Mouse (Mus musculus) MEL (cell line): Measurements from ENCODE around the gene Fgfr2. TPM values are rescaled to one million over a fixed set of nuclear protein-coding genes. Genes with fewer than 3 reads are reported as not detected.

Source experiments
- DNase-seq: peaks from one replicate; pipeline ENCODE4 v3.0.0; 2011; ENCODE audit warnings: low read depth, low spot score
- H3K27ac ChIP-seq: 2 replicates; pipeline ENCODE4 v1.5.1; 2012; ENCODE audit warnings: low read depth, mild to moderate bottlenecking, control low read depth, low read length, moderate library complexity; ENCODE audit not compliant: control insufficient read depth
- H3K27me3 ChIP-seq, 2 experiments: fragments of 150-350 bp in 1 of 2; sonication (generic) in 1 of 2; 2 replicates each; pipeline ENCODE4 v1.6.1; 2012; ENCODE audit warnings: low read length in 2 of 2, mild to moderate bottlenecking in 2 of 2, improper control_type of control experiment in 1 of 2, moderate library complexity in 1 of 2; ENCODE audit not compliant: insufficient read depth in 2 of 2, control insufficient read depth in 1 of 2
- H3K36me3 ChIP-seq, 2 experiments: 2 replicates each; pipeline ENCODE4 v1.6.1; 2012 to 2014; ENCODE audit warnings: low read length in 2 of 2, improper control_type of control experiment in 1 of 2, inconsistent platforms in 1 of 2, mild to moderate bottlenecking in 1 of 2; ENCODE audit not compliant: insufficient read depth in 2 of 2, control insufficient read depth in 1 of 2
- H3K4me1 ChIP-seq, 2 experiments: fragments of 150-350 bp in 1 of 2; sonication (generic) in 1 of 2; 2 replicates each; pipeline ENCODE4 v1.6.1; 2012; ENCODE audit warnings: low read length in 2 of 2, improper control_type of control experiment in 1 of 2, mild to moderate bottlenecking in 1 of 2; ENCODE audit not compliant: insufficient read depth in 2 of 2, control insufficient read depth in 1 of 2
- H3K4me3 ChIP-seq, 2 experiments: fragments of 150-350 bp in 1 of 2; sonication (generic) in 1 of 2; 2 replicates each; pipeline ENCODE4 v1.5.1; 2012; ENCODE audit warnings: low read depth in 2 of 2, low read length in 2 of 2, mild to moderate bottlenecking in 2 of 2, moderate library complexity in 2 of 2, control low read depth in 1 of 2, improper control_type of control experiment in 1 of 2; ENCODE audit not compliant: control insufficient read depth in 1 of 2, insufficient read depth in 1 of 2
- H3K79me2 ChIP-seq: 2 replicates; pipeline ENCODE4 v1.6.1; 2012; ENCODE audit warnings: mild to moderate bottlenecking, low read length, moderate library complexity; ENCODE audit not compliant: control insufficient read depth, poor library complexity, insufficient read depth
- H3K9ac ChIP-seq: 2 replicates; pipeline ENCODE4 v1.6.1; 2012; ENCODE audit warnings: low read depth, mild to moderate bottlenecking, control low read depth, low read length, moderate library complexity; ENCODE audit not compliant: control insufficient read depth, poor library complexity, severe bottlenecking
- H3K9me3 ChIP-seq: fragments of 150-350 bp; sonication (generic); replicated peaks from 2 replicates; pipeline ENCODE4 v1.6.1; 2012; ENCODE audit warnings: mild to moderate bottlenecking, low read length, improper control_type of control experiment, moderate library complexity; ENCODE audit not compliant: insufficient read depth
- CTCF ChIP-seq, 3 experiments: IDR thresholded peaks in 2 of 3; conservative IDR thresholded peaks in 1 of 3; 2 replicates each; pipeline ENCODE4 v1.5.1; 2011 to 2012; ENCODE audit warnings: low read length in 3 of 3, low read depth in 2 of 3, mild to moderate bottlenecking in 2 of 3, improper control_type of control experiment in 1 of 3, inconsistent platforms in 1 of 3, mixed read lengths in 1 of 3, moderate library complexity in 1 of 3; ENCODE audit not compliant: control insufficient read depth in 1 of 3, insufficient read depth in 1 of 3, poor library complexity in 1 of 3, severe bottlenecking in 1 of 3
- GABPA ChIP-seq: IDR thresholded peaks from 2 replicates; pipeline ENCODE4 v1.6.1; 2012; ENCODE audit warnings: low read depth, mild to moderate bottlenecking, inconsistent platforms, low read length, improper control_type of control experiment, moderate library complexity
- GATA1 ChIP-seq: IDR thresholded peaks from 2 replicates; pipeline ENCODE4 v1.6.1; 2011; ENCODE audit warnings: low read depth, low read length, improper control_type of control experiment
- HCFC1 ChIP-seq: IDR thresholded peaks from 2 replicates; pipeline ENCODE4 v1.6.1; 2012; ENCODE audit warnings: low read depth, mild to moderate bottlenecking, inconsistent platforms, low read length, improper control_type of control experiment, moderate library complexity
- MAFK ChIP-seq: IDR thresholded peaks from 2 replicates; pipeline ENCODE4 v1.6.1; 2011; ENCODE audit warnings: low read depth, mild to moderate bottlenecking, low read length, improper control_type of control experiment, borderline replicate concordance
- MAX ChIP-seq: IDR thresholded peaks from 2 replicates; pipeline ENCODE4 v1.6.1; 2011; ENCODE audit warnings: low read length, improper control_type of control experiment
- MXI1 ChIP-seq: IDR thresholded peaks from 2 replicates; pipeline ENCODE4 v1.6.1; 2011; ENCODE audit warnings: mild to moderate bottlenecking, low read depth, low read length, improper control_type of control experiment
- MYB ChIP-seq: IDR thresholded peaks from 2 replicates; pipeline ENCODE4 v1.6.1; 2011; ENCODE audit warnings: mild to moderate bottlenecking, low read depth, low read length, improper control_type of control experiment
- MYC ChIP-seq: IDR thresholded peaks from 2 replicates; pipeline ENCODE4 v1.6.1; 2011; ENCODE audit warnings: low read depth, mild to moderate bottlenecking, low read length, improper control_type of control experiment, moderate library complexity
- NELFE ChIP-seq: IDR thresholded peaks from 2 replicates; pipeline ENCODE4 v1.6.1; 2011; ENCODE audit warnings: low read depth, low read length, improper control_type of control experiment
- NRF1 ChIP-seq: IDR thresholded peaks from 2 replicates; pipeline ENCODE4 v1.6.1; 2014; ENCODE audit warnings: low read depth, mild to moderate bottlenecking, inconsistent platforms, low read length, improper control_type of control experiment, moderate library complexity; ENCODE audit not compliant: poor library complexity, insufficient read depth, severe bottlenecking
- POLR2A ChIP-seq, 2 experiments: IDR thresholded peaks; 2 replicates each; pipeline ENCODE4 v1.6.1; 2011 to 2012; ENCODE audit warnings: low read length in 2 of 2, mild to moderate bottlenecking in 2 of 2, control low read depth in 1 of 2, improper control_type of control experiment in 1 of 2, low read depth in 1 of 2, moderate library complexity in 1 of 2; ENCODE audit not compliant: control insufficient read depth in 1 of 2, insufficient read depth in 1 of 2, poor library complexity in 1 of 2
- POLR2AphosphoS2 ChIP-seq: IDR thresholded peaks from 2 replicates; pipeline ENCODE4 v1.6.1; 2011; ENCODE audit warnings: low read length, improper control_type of control experiment
- SIN3A ChIP-seq: IDR thresholded peaks from 2 replicates; pipeline ENCODE4 v1.6.1; 2012; ENCODE audit warnings: low read length, improper control_type of control experiment, inconsistent platforms
- SMC3 ChIP-seq: IDR thresholded peaks from 2 replicates; pipeline ENCODE4 v1.6.1; 2011; ENCODE audit warnings: low read depth, low read length, improper control_type of control experiment
- TBP ChIP-seq: IDR thresholded peaks from 2 replicates; pipeline ENCODE4 v1.8.0; 2011; ENCODE audit warnings: low read depth, low read length, improper control_type of control experiment
- TCF12 ChIP-seq: IDR thresholded peaks from 2 replicates; pipeline ENCODE4 v1.6.1; 2014; ENCODE audit warnings: low read depth, mild to moderate bottlenecking, inconsistent platforms, low read length, improper control_type of control experiment, moderate library complexity
- USF2 ChIP-seq, 2 experiments: IDR thresholded peaks; 2 replicates each; pipeline ENCODE4 v1.6.1; 2011 to 2012; ENCODE audit warnings: improper control_type of control experiment in 2 of 2, low read length in 2 of 2, borderline replicate concordance in 1 of 2, inconsistent platforms in 1 of 2, low read depth in 1 of 2, mild to moderate bottlenecking in 1 of 2; ENCODE audit not compliant: insufficient read depth in 1 of 2
- ZMIZ1 ChIP-seq: IDR thresholded peaks from 2 replicates; pipeline ENCODE4 v1.6.1; 2012; ENCODE audit warnings: low read depth, mild to moderate bottlenecking, inconsistent platforms, low read length, improper control_type of control experiment, moderate library complexity
- polyA plus RNA-seq, 2 experiments: library from polyadenylated mRNA; stranded (reverse) in 1 of 2; unstranded in 1 of 2; fragments of >175 nt in 1 of 2; fragments of >200 nt in 1 of 2; gene quantifications; 2 replicates each; pipeline versions ENCODE4 v1.2.1 to v1.2.4; 2012; ENCODE audit warnings: low replicate concordance in 2 of 2, low read depth in 1 of 2; ENCODE audit not compliant: insufficient read length in 2 of 2, insufficient read depth in 1 of 2, missing spikeins in 1 of 2
- total RNA-seq: library from RNA; depleted of rRNA; stranded (reverse); fragments of 300-350 nt; gene quantifications from 2 replicates; pipeline ENCODE4 v1.2.3, GENCODE M21; 2012

Gene Fgfr2
- total and polyA plus RNA-seq, 3 experiments = not detected

DNA sequence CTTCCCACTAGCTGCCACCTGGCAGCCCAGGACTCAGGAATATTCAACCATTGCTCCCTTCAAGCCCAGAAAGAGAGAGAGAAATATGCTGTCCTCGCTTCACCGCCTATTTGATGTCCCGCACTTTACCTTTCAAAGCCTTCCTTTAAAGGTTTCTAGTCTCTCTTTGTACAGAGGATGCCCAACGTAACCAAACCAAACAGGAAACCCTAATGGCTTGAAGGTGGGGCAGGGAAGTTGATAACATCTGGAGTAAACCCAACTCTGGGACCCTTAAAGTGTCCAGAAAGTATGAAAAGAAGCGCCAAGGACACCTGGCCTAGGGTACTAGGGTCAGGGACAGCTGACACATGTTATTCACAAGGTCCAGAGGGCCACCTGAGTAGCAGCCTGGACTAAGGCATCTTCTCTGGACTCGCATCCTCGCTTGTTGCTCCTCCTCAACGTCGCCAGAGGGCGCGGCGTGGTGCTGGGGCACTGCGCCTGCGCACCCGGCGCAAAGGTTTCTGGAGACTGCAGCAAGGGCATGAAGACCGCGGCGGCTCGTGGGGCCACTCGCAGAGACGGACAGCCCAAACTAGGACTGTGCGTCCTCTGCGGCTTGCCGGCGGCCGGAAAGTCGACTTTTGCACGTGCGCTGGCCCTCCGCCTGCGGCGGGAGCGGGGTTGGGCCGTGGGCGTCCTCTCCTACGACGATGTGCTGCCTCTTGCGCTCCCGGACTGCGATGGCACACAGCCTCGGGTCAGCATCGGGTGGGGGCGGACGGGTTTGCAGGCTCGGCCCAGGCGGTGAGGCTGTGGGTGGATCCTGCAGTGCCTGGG lies 1752.3 kb downstream of the Fgfr2 start, which contains the start of gene Pstk:
Pstk (plus strand) TSS at position 494 of the 822 bp plus-strand sequence.
- no peaks in the 10 kb centered on the region for H3K27me3 ChIP-seq
- H3K9me3 ChIP-seq = no peaks in the 10 kb centered on the region
- H3K4me1 ChIP-seq = peaks cover 2 to 16% of the 10 kb centered on the region in 2 experiments; a peak in 3 of 4 replicates
- peaks cover 0 to 15% of the 10 kb centered on the region in 2 experiments; a peak in 2 of 4 replicates for H3K36me3 ChIP-seq
- TF ChIP-seq TBP (no peak), CTCF (IDR thresholded peaks at IDR 0.05 in 2 of 3, conservative IDR thresholded peaks at IDR 0.05 in 1 of 3; ENCODE audit: control insufficient read depth in 1 of 3, insufficient read depth in 1 of 3, low read depth in 2 of 3, low read length in 3 of 3, poor library complexity in 1 of 3, severe bottlenecking in 1 of 3) (peak; percentile 69 to 86 (median 80)), MYC (peak; percentile 42; the same call in 1 of the 2 replicates), GABPA (no peak), NELFE (peak; percentile 93), POLR2AphosphoS2 (peak; percentile 70), MAFK (no peak), MXI1 (peak; percentile 53), ZMIZ1 (peak; percentile 62; the same call in 1 of the 2 replicates), GATA1 (peak; percentile 36; the same call in 1 of the 2 replicates), NRF1 (peak; percentile 96), MAX (peak; percentile 46; the same call in 1 of the 2 replicates), HCFC1 (peak; percentile 77), SMC3 (peak; percentile 63), TCF12 (peak; percentile 21; the same call in 1 of the 2 replicates), USF2 (IDR thresholded peaks at IDR 0.05; ENCODE audit: borderline replicate concordance in 1 of 2, insufficient read depth in 1 of 2, low read depth in 1 of 2, low read length in 2 of 2) (no peak), POLR2A (IDR thresholded peaks at IDR 0.05; ENCODE audit: control insufficient read depth in 1 of 2, insufficient read depth in 1 of 2, low read depth in 1 of 2, low read length in 2 of 2, poor library complexity in 1 of 2) (peak; percentile 77 to 96)
- peak within 1 kb of the TSS; percentile 88 for H3K9ac ChIP-seq
- peak within 1 kb of the TSS; percentile 71 for H3K27ac ChIP-seq
- peak within 1 kb of the TSS; percentile 81 to 87 for H3K4me3 ChIP-seq
- DNase-seq = peak; percentile 94
- H3K79me2 ChIP-seq = peaks cover 1% of the 10 kb centered on the region; the same call in 1 of the 2 replicates

DNA sequence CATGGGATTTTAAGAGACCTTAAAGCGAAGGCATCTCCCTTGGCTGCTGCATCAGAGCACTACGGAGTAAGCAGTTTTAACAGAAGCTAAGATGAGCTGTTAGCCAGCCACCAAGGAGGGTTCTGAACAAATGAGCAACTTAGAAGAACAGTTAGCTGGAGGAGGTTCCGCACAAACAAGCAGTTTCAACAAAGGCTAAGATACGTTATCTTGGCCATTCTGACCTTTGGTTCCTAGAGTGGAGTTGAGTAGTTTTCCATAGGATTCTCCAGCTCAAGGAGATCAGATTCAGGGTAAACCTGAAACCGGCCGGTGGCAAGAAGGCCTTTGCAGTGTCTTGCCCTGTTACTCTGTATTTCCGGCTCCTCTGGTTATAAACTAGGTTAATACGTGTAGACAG lies 1759.0 kb downstream of the Fgfr2 start:
- Histone ChIP-seq H3K4me1 (peaks cover 3 to 9% of the 10 kb centered on the region in 2 experiments), H3K27me3 (no peaks in the 10 kb centered on the region), H3K9me3 (no peaks in the 10 kb centered on the region), H3K27ac (no peak overlapping the region), H3K79me2 (peaks cover 15% of the 10 kb centered on the region), H3K9ac (no peak overlapping the region), H3K36me3 (peaks cover 5 to 14% of the 10 kb centered on the region in 2 experiments), H3K4me3 (no peak overlapping the region)
- peak; percentile 14 for DNase-seq
- no peak for TF ChIP-seq NELFE
- no peak for TF ChIP-seq SIN3A
- TF ChIP-seq MYB = no peak
